Mouse (Mus musculus): Measurements from ENCODE around the gene Junb.

Junb gene

GRCm38 (mm10) chr8:84987903-84988302, 9.4 kb upstream of the Junb start:
- no peak for DNase-seq (ENCODE audit: low spot score)

- DNase-seq (ENCODE audit: low spot score), result no peak
These were observed 8.9 kb upstream of the Junb start for GRCm38 (mm10) chr8:84987388-84987787.

- DNase-seq (ENCODE audit: low spot score), result no peak
These were observed 7.9 kb upstream of the Junb start for GRCm38 (mm10) chr8:84986379-84986945.

GRCm38 (mm10) chr8:84985684-84986378, 7.3 kb upstream of the Junb start:
- peak; percentile 89 for DNase-seq (ENCODE audit: low spot score)

GRCm38 (mm10) chr8:84985049-84985683, 6.6 kb upstream of the Junb start:
- peak; percentile 57 for DNase-seq (ENCODE audit: low spot score)

- DNase-seq (ENCODE audit: low spot score), result no peak
These were observed 6.0 kb upstream of the Junb start for GRCm38 (mm10) chr8:84984294-84985048.

GRCm38 (mm10) chr8:84982499-84983011, 4.0 kb upstream of the Junb start:
- no peak for DNase-seq (ENCODE audit: low spot score)

- DNase-seq (ENCODE audit: low spot score), result no peak
These were observed 3.4 kb upstream of the Junb start for GRCm38 (mm10) chr8:84981644-84982498.

GRCm38 (mm10) chr8:84980622-84981358, 2.3 kb upstream of the Junb start:
- no peak for DNase-seq (ENCODE audit: low spot score)

- DNase-seq (ENCODE audit: low spot score), result peak; percentile 92
These were observed 1.3 kb upstream of the Junb start for GRCm38 (mm10) chr8:84979599-84980421.

- peak; percentile 69 for DNase-seq (ENCODE audit: low spot score)
These were observed 877 bp downstream of the Junb start for GRCm38 (mm10) chr8:84977435-84978247.

GRCm38 (mm10) chr8:84976763-84977434, 1.6 kb downstream of the Junb start:
- no peak for DNase-seq (ENCODE audit: low spot score)

GRCm38 (mm10) chr8:84976031-84976762, 2.3 kb downstream of the Junb start:
- peak; percentile 95 for DNase-seq (ENCODE audit: low spot score)

- peak; percentile 74 for DNase-seq (ENCODE audit: low spot score)
These were observed 3.1 kb downstream of the Junb start for GRCm38 (mm10) chr8:84975434-84975833.

- DNase-seq (ENCODE audit: low spot score), result no peak
These were observed 3.9 kb downstream of the Junb start for GRCm38 (mm10) chr8:84974543-84975142.

GRCm38 (mm10) chr8:84973803-84974542, 4.5 kb downstream of the Junb start:
- DNase-seq (ENCODE audit: low spot score), result peak; percentile 82

GRCm38 (mm10) chr8:84973079-84973478, 5.4 kb downstream of the Junb start:
- DNase-seq (ENCODE audit: low spot score), result no peak

All from embryo, embryonic 10.5 days (tissue).